Mouse (Mus musculus) MEL (cell line): ENCODE results near the gene Senp7. TPM values are rescaled to one million over a fixed set of nuclear protein-coding genes. Genes with fewer than 3 reads are reported as not detected.
A peak's percentile ranks its signal among the peaks of the same experiment; 100 is the strongest.

Experiments
- DNase-seq: peaks from one replicate; pipeline ENCODE4 v3.0.0; 2011; ENCODE audit warnings: low read depth, low spot score
- H3K27ac ChIP-seq: 2 replicates; pipeline ENCODE4 v1.5.1; 2012; ENCODE audit warnings: low read depth, mild to moderate bottlenecking, control low read depth, low read length, moderate library complexity; ENCODE audit not compliant: control insufficient read depth
- H3K27me3 ChIP-seq, 2 experiments: fragments of 150-350 bp in 1 of 2; sonication (generic) in 1 of 2; 2 replicates each; pipeline ENCODE4 v1.6.1; 2012; ENCODE audit warnings: low read length in 2 of 2, mild to moderate bottlenecking in 2 of 2, improper control_type of control experiment in 1 of 2, moderate library complexity in 1 of 2; ENCODE audit not compliant: insufficient read depth in 2 of 2, control insufficient read depth in 1 of 2
- H3K36me3 ChIP-seq, 2 experiments: 2 replicates each; pipeline ENCODE4 v1.6.1; 2012 to 2014; ENCODE audit warnings: low read length in 2 of 2, improper control_type of control experiment in 1 of 2, inconsistent platforms in 1 of 2, mild to moderate bottlenecking in 1 of 2; ENCODE audit not compliant: insufficient read depth in 2 of 2, control insufficient read depth in 1 of 2
- H3K4me1 ChIP-seq, 2 experiments: fragments of 150-350 bp in 1 of 2; sonication (generic) in 1 of 2; 2 replicates each; pipeline ENCODE4 v1.6.1; 2012; ENCODE audit warnings: low read length in 2 of 2, improper control_type of control experiment in 1 of 2, mild to moderate bottlenecking in 1 of 2; ENCODE audit not compliant: insufficient read depth in 2 of 2, control insufficient read depth in 1 of 2
- H3K4me3 ChIP-seq, 2 experiments: fragments of 150-350 bp in 1 of 2; sonication (generic) in 1 of 2; 2 replicates each; pipeline ENCODE4 v1.5.1; 2012; ENCODE audit warnings: low read depth in 2 of 2, low read length in 2 of 2, mild to moderate bottlenecking in 2 of 2, moderate library complexity in 2 of 2, control low read depth in 1 of 2, improper control_type of control experiment in 1 of 2; ENCODE audit not compliant: control insufficient read depth in 1 of 2, insufficient read depth in 1 of 2
- H3K79me2 ChIP-seq: 2 replicates; pipeline ENCODE4 v1.6.1; 2012; ENCODE audit warnings: mild to moderate bottlenecking, low read length, moderate library complexity; ENCODE audit not compliant: control insufficient read depth, poor library complexity, insufficient read depth
- H3K9ac ChIP-seq: 2 replicates; pipeline ENCODE4 v1.6.1; 2012; ENCODE audit warnings: low read depth, mild to moderate bottlenecking, control low read depth, low read length, moderate library complexity; ENCODE audit not compliant: control insufficient read depth, poor library complexity, severe bottlenecking
- H3K9me3 ChIP-seq: fragments of 150-350 bp; sonication (generic); replicated peaks from 2 replicates; pipeline ENCODE4 v1.6.1; 2012; ENCODE audit warnings: mild to moderate bottlenecking, low read length, improper control_type of control experiment, moderate library complexity; ENCODE audit not compliant: insufficient read depth
- BHLHE40 ChIP-seq: IDR thresholded peaks from 2 replicates; pipeline ENCODE4 v1.6.1; 2012; ENCODE audit warnings: low read depth, mild to moderate bottlenecking, inconsistent platforms, low read length, improper control_type of control experiment, borderline replicate concordance
- CHD1 ChIP-seq: IDR thresholded peaks from 2 replicates; pipeline ENCODE4 v1.6.1; 2012; ENCODE audit warnings: low read depth, mild to moderate bottlenecking, inconsistent platforms, low read length, improper control_type of control experiment
- CTCF ChIP-seq, 3 experiments: IDR thresholded peaks in 2 of 3; conservative IDR thresholded peaks in 1 of 3; 2 replicates each; pipeline ENCODE4 v1.5.1; 2011 to 2012; ENCODE audit warnings: low read length in 3 of 3, low read depth in 2 of 3, mild to moderate bottlenecking in 2 of 3, improper control_type of control experiment in 1 of 3, inconsistent platforms in 1 of 3, mixed read lengths in 1 of 3, moderate library complexity in 1 of 3; ENCODE audit not compliant: control insufficient read depth in 1 of 3, insufficient read depth in 1 of 3, poor library complexity in 1 of 3, severe bottlenecking in 1 of 3
- E2F4 ChIP-seq: IDR thresholded peaks from 2 replicates; pipeline ENCODE4 v1.6.1; 2011; ENCODE audit warnings: low read depth, low read length, improper control_type of control experiment, borderline replicate concordance
- ELF1 ChIP-seq: IDR thresholded peaks from 2 replicates; pipeline ENCODE4 v1.6.1; 2014; ENCODE audit warnings: low read depth, mild to moderate bottlenecking, inconsistent platforms, low read length, improper control_type of control experiment, moderate library complexity
- ETS1 ChIP-seq: IDR thresholded peaks from 2 replicates; pipeline ENCODE4 v1.6.1; 2012; ENCODE audit warnings: low read depth, mild to moderate bottlenecking, inconsistent platforms, low read length, improper control_type of control experiment, moderate library complexity
- GATA1 ChIP-seq: IDR thresholded peaks from 2 replicates; pipeline ENCODE4 v1.6.1; 2011; ENCODE audit warnings: low read depth, low read length, improper control_type of control experiment
- HCFC1 ChIP-seq: IDR thresholded peaks from 2 replicates; pipeline ENCODE4 v1.6.1; 2012; ENCODE audit warnings: low read depth, mild to moderate bottlenecking, inconsistent platforms, low read length, improper control_type of control experiment, moderate library complexity
- JUND ChIP-seq: IDR thresholded peaks from 2 replicates; pipeline ENCODE4 v1.6.1; 2011; ENCODE audit warnings: low read depth, mild to moderate bottlenecking, improper control_type of control experiment, low read length
- MAFK ChIP-seq: IDR thresholded peaks from 2 replicates; pipeline ENCODE4 v1.6.1; 2011; ENCODE audit warnings: low read depth, mild to moderate bottlenecking, low read length, improper control_type of control experiment, borderline replicate concordance
- MAX ChIP-seq: IDR thresholded peaks from 2 replicates; pipeline ENCODE4 v1.6.1; 2011; ENCODE audit warnings: low read length, improper control_type of control experiment
- MEF2A ChIP-seq: IDR thresholded peaks from 2 replicates; pipeline ENCODE4 v1.6.1; 2014; ENCODE audit warnings: low read depth, mild to moderate bottlenecking, inconsistent platforms, low read length, improper control_type of control experiment; ENCODE audit not compliant: poor library complexity, insufficient replicate concordance, severe bottlenecking; ENCODE audit errors: extremely low read depth
- MXI1 ChIP-seq: IDR thresholded peaks from 2 replicates; pipeline ENCODE4 v1.6.1; 2011; ENCODE audit warnings: mild to moderate bottlenecking, low read depth, low read length, improper control_type of control experiment
- MYB ChIP-seq: IDR thresholded peaks from 2 replicates; pipeline ENCODE4 v1.6.1; 2011; ENCODE audit warnings: mild to moderate bottlenecking, low read depth, low read length, improper control_type of control experiment
- MYC ChIP-seq: IDR thresholded peaks from 2 replicates; pipeline ENCODE4 v1.6.1; 2011; ENCODE audit warnings: low read depth, mild to moderate bottlenecking, low read length, improper control_type of control experiment, moderate library complexity
- NELFE ChIP-seq: IDR thresholded peaks from 2 replicates; pipeline ENCODE4 v1.6.1; 2011; ENCODE audit warnings: low read depth, low read length, improper control_type of control experiment
- NRF1 ChIP-seq: IDR thresholded peaks from 2 replicates; pipeline ENCODE4 v1.6.1; 2014; ENCODE audit warnings: low read depth, mild to moderate bottlenecking, inconsistent platforms, low read length, improper control_type of control experiment, moderate library complexity; ENCODE audit not compliant: poor library complexity, insufficient read depth, severe bottlenecking
- POLR2AphosphoS2 ChIP-seq: IDR thresholded peaks from 2 replicates; pipeline ENCODE4 v1.6.1; 2011; ENCODE audit warnings: low read length, improper control_type of control experiment
- RAD21 ChIP-seq: IDR thresholded peaks from 2 replicates; pipeline ENCODE4 v1.6.1; 2011; ENCODE audit warnings: mild to moderate bottlenecking, low read depth, low read length, improper control_type of control experiment
- RCOR1 ChIP-seq: IDR thresholded peaks from 2 replicates; pipeline ENCODE4 v1.6.1; 2012; ENCODE audit warnings: low read depth, mild to moderate bottlenecking, inconsistent platforms, low read length, improper control_type of control experiment
- SMC3 ChIP-seq: IDR thresholded peaks from 2 replicates; pipeline ENCODE4 v1.6.1; 2011; ENCODE audit warnings: low read depth, low read length, improper control_type of control experiment
- TAL1 ChIP-seq: IDR thresholded peaks from 2 replicates; pipeline ENCODE4 v1.6.1; 2012; ENCODE audit warnings: mild to moderate bottlenecking, inconsistent platforms, low read length, moderate library complexity, mixed read lengths
- ZMIZ1 ChIP-seq: IDR thresholded peaks from 2 replicates; pipeline ENCODE4 v1.6.1; 2012; ENCODE audit warnings: low read depth, mild to moderate bottlenecking, inconsistent platforms, low read length, improper control_type of control experiment, moderate library complexity
- polyA plus RNA-seq, 2 experiments: library from polyadenylated mRNA; stranded (reverse) in 1 of 2; unstranded in 1 of 2; fragments of >175 nt in 1 of 2; fragments of >200 nt in 1 of 2; gene quantifications; 2 replicates each; pipeline versions ENCODE4 v1.2.1 to v1.2.4; 2012; ENCODE audit warnings: low replicate concordance in 2 of 2, low read depth in 1 of 2; ENCODE audit not compliant: insufficient read length in 2 of 2, insufficient read depth in 1 of 2, missing spikeins in 1 of 2
- total RNA-seq: library from RNA; depleted of rRNA; stranded (reverse); fragments of 300-350 nt; gene quantifications from 2 replicates; pipeline ENCODE4 v1.2.3, GENCODE M21; 2012

Gene Senp7
- total and polyA plus RNA-seq, 3 experiments: 7.7 to 15.0 TPM; not detected in 1

DNA sequence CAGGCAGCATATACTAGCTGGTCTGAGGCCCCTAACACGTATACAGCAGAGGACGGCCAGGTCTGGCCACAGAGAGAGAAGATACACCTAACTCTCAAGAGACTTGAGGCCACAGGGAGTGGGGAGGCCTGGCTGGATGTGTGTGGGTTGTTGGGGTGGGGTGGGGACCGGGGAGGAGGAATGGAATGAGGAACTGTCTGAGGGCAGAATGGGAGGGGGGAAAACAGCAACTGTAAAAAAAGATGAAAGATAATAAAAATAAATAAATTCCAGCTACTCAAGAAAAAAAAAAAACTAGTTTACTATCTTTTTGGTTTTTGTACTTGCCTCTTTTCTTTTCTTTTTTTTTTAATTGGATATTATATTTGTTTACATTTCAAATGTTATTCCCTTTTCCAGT, 91.8 kb downstream of the Senp7 start (continued):
- no peak for TF ChIP-seq MYB

DNA sequence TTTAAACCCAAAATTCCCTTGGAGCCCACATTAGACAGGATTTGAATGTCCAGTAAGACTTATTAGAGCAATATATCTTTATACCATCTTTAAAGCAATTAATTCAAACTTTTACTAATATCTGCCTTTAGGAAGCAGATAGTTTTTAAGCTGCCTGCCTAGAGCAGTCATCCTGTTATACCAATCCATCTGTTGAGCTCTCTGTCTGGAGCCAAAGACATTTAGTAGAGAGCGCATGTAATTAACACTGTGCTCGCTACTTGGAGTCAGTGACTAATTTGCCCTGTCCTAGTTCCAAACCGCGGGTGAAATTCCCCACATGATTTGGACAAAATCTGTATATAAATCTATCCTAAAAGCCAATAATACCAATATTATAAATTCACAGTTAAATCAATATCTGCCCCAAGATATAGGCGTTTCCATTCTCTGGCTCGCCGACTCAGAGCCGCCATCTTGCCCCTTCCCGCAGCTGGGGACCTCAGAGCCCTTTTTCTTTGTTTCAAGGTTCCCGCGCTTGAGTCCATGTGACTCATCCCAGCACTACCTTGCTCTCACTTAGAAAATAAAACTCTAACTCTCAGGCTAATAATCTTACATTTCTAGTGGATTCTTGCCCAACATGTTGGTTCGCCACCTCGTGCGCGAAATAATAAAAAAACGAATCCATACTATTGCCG, 96.9 kb downstream of the Senp7 start:
- H3K4me1 ChIP-seq: peaks cover 0 to 4% of the 10 kb centered on the region in 2 experiments; a peak in 2 of 4 replicates
- no peaks in the 10 kb centered on the region; a peak in 1 of 4 replicates for H3K36me3 ChIP-seq
- H3K9me3 ChIP-seq: no peaks in the 10 kb centered on the region
- H3K27ac ChIP-seq: no peak overlapping the region
- no peak overlapping the region for H3K4me3 ChIP-seq
- H3K79me2 ChIP-seq: no peaks in the 10 kb centered on the region
- TF ChIP-seq GATA1 (no peak), TAL1 (no peak), MXI1 (no peak), JUND (no peak), RCOR1 (no peak), HCFC1 (no peak), CHD1 (no peak), MAX (no peak), ETS1 (no peak), MEF2A (no peak), SMC3 (no peak), NRF1 (no peak), MYC (no peak), CTCF (IDR thresholded peaks at IDR 0.05 in 2 of 3, conservative IDR thresholded peaks at IDR 0.05 in 1 of 3; ENCODE audit: control insufficient read depth in 1 of 3, insufficient read depth in 1 of 3, low read depth in 2 of 3, low read length in 3 of 3, poor library complexity in 1 of 3, severe bottlenecking in 1 of 3) (no peak), E2F4 (no peak)
- H3K27me3 ChIP-seq: no peaks in the 10 kb centered on the region
- H3K9ac ChIP-seq: no peak overlapping the region
- DNase-seq: no peak

DNA sequence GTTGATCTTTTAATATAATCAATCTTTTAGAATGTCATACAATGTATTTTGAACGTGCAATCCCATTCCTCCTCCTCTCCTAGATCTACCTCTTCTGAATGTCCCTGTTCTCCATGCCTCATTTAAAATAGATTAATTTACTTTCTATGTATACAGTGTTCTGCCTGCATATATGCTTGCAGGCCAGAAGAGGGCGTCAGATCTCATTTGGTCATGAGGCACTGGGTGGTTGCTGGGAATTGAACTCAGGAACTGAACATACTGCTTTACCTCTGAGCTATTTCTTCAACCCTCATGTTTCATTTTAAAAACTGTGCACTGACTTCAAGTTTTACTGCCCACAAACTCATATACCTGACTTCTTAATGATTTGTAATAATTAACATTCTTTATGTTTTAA, 99.5 kb downstream of the Senp7 start:
- Histone ChIP-seq H3K4me3 (no peak overlapping the region), H3K27me3 (no peaks in the 10 kb centered on the region), H3K36me3 (no peaks in the 10 kb centered on the region; a peak in 1 of 4 replicates), H3K79me2 (no peaks in the 10 kb centered on the region), H3K27ac (no peak overlapping the region), H3K9ac (no peak overlapping the region), H3K4me1 (no peaks in the 10 kb centered on the region), H3K9me3 (no peaks in the 10 kb centered on the region)
- DNase-seq: peak; percentile 58
- TF ChIP-seq MAFK: no peak
- TF ChIP-seq RAD21: peak; percentile 21
- TF ChIP-seq HCFC1: no peak
- no peak for TF ChIP-seq MYC
- peak; percentile 49 to 55 (median 50) for TF ChIP-seq CTCF (IDR thresholded peaks at IDR 0.05 in 2 of 3, conservative IDR thresholded peaks at IDR 0.05 in 1 of 3; ENCODE audit: control insufficient read depth in 1 of 3, insufficient read depth in 1 of 3, low read depth in 2 of 3, low read length in 3 of 3, poor library complexity in 1 of 3, severe bottlenecking in 1 of 3)
- no peak for TF ChIP-seq BHLHE40
- TF ChIP-seq POLR2AphosphoS2: no peak
- no peak for TF ChIP-seq NELFE
- TF ChIP-seq NRF1: no peak
- TF ChIP-seq ELF1: no peak
- no peak for TF ChIP-seq MAX
- no peak for TF ChIP-seq ZMIZ1
- peak; percentile 49 for TF ChIP-seq SMC3
